Mouse (Mus musculus): ENCODE data around the gene Zfp462. TPM values are rescaled to one million over a fixed set of nuclear protein-coding genes. Genes with fewer than 3 reads are reported as not detected.
"Not testable (repeated sequence)": the region's sequence is repeated elsewhere in the genome, so short reads cannot be mapped to it uniquely, and the experiment has no call there.

Zfp462 gene
- 11.1 and 16.8 TPM in 2 replicates for polyA plus RNA-seq (2014; fragmentation: Nextera tagmentation; extraction: Ambion mirVana)

GRCm38 (mm10) chr4:54944921-54945430 lies at the start of gene Zfp462:
Gene Zfp462, plus strand, starts transcription at chr4:54945048.
- H3K4me3 ChIP-seq (ENCODE audit: low read depth, low read length): peak within 1 kb of the TSS; percentile 59
- no peaks in the 10 kb centered on the region for H3K4me1 ChIP-seq (ENCODE audit: control insufficient read depth, insufficient read depth, low read length)
- no peaks in the 10 kb centered on the region for H3K36me3 ChIP-seq (ENCODE audit: control insufficient read depth, insufficient read depth, low read length)
- H3K9me3 ChIP-seq (ENCODE audit: control insufficient read depth, low read length): no peaks in the 10 kb centered on the region
- H3K9ac ChIP-seq (replicated peaks; ENCODE audit: low read depth, low read length): peak within 1 kb of the TSS; percentile 93
- peak within 1 kb of the TSS; percentile 89 for H3K4me2 ChIP-seq (ENCODE audit: low read depth, low read length)
- H3K27ac ChIP-seq (ENCODE audit: low read depth, low read length): peak within 1 kb of the TSS; percentile 96
- peak; percentile 52 for ATAC-seq (ENCODE audit: low read depth)
- H3K27me3 ChIP-seq (ENCODE audit: control insufficient read depth, insufficient read depth, low read length): no peaks in the 10 kb centered on the region
- WGBS: under 1% methylated on average over 43 of the region's 43 CpGs

DNA sequence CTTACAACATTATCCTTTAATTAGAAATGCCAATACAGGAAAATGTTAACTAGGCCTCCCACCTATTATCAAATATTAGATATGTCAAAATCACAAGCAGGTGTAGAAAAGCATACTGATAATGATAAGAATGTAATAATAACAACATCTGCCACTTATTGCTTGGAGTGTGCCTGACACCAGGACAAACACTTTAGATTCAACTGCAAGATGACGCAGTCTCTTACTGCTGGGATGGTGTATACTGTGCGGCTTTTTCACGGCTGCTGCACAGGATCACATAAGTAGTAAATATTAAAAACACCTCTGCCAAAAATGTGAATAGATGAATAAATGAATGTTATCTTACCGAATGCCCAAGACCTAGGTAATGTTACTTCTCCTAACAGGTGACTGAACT lies 48.8 kb upstream of the Zfp462 start:
- WGBS: 80% methylated on average over 4 of the region's 4 CpGs
- H3K4me1 ChIP-seq (ENCODE audit: control insufficient read depth, insufficient read depth, low read length): no peaks in the 10 kb centered on the region
- H3K27ac ChIP-seq (ENCODE audit: low read depth, low read length): no peak overlapping the region

GRCm38 (mm10) chr4:54904641-54905040 lies 40.2 kb upstream of the Zfp462 start:
- H3K27ac ChIP-seq (ENCODE audit: low read depth, low read length): no peak overlapping the region
- H3K36me3 ChIP-seq (ENCODE audit: control insufficient read depth, insufficient read depth, low read length): no peaks in the 10 kb centered on the region
- H3K9me3 ChIP-seq (ENCODE audit: control insufficient read depth, low read length): no peaks in the 10 kb centered on the region
- no peak for ATAC-seq (ENCODE audit: low read depth)
- no peak overlapping the region for H3K4me3 ChIP-seq (ENCODE audit: low read depth, low read length)
- 75% methylated on average over 8 of the region's 8 CpGs for WGBS
- H3K27me3 ChIP-seq (ENCODE audit: control insufficient read depth, insufficient read depth, low read length): no peaks in the 10 kb centered on the region
- H3K4me2 ChIP-seq (ENCODE audit: low read depth, low read length): no peak overlapping the region
- no peaks in the 10 kb centered on the region for H3K4me1 ChIP-seq (ENCODE audit: control insufficient read depth, insufficient read depth, low read length)
- no peak overlapping the region for H3K9ac ChIP-seq (replicated peaks; ENCODE audit: low read depth, low read length)

More for the DNA sequence above, 48.8 kb upstream of the Zfp462 start:
- no peak overlapping the region for H3K4me3 ChIP-seq (ENCODE audit: low read depth, low read length)
- H3K36me3 ChIP-seq (ENCODE audit: control insufficient read depth, insufficient read depth, low read length): no peaks in the 10 kb centered on the region
- H3K9me3 ChIP-seq (ENCODE audit: control insufficient read depth, low read length): no peaks in the 10 kb centered on the region
- no peak overlapping the region for H3K9ac ChIP-seq (replicated peaks; ENCODE audit: low read depth, low read length)
- H3K27me3 ChIP-seq (ENCODE audit: control insufficient read depth, insufficient read depth, low read length): no peaks in the 10 kb centered on the region
- no peak overlapping the region for H3K4me2 ChIP-seq (ENCODE audit: low read depth, low read length)
- ATAC-seq (ENCODE audit: low read depth): no peak

DNA sequence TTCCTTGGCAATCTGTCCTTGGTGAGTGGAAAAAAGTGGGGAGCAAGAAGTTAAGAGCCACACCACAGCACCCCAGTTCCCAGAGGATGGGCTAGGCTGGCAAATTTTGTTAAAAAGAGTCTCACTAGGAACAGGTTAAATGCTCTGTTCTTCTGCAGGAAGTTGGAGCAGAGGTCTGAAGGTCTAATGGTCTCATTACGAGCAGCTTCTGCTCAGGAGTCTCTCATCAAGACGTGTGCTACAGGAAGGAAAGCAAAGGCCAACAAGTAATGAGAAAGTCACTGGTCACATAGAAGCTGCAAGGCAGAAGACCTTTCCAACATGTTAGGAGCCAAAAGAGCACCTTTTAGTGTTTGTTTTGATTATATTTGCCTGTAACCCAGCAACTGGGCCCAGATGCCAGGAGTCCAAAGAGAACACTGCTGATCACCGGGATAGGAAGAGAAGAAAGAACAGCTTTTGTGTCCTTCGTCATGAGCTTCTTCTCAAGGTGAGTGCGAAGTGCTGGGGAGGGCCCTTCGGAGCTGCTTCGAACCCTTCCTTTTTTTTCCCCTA lies 39.4 kb upstream of the Zfp462 start:
- ATAC-seq (ENCODE audit: low read depth): no peak
- H3K4me2 ChIP-seq (ENCODE audit: low read depth, low read length): no peak overlapping the region

GRCm38 (mm10) chr4:54910300-54910699 lies 34.5 kb upstream of the Zfp462 start:
- Histone ChIP-seq H3K36me3 (ENCODE audit: control insufficient read depth, insufficient read depth, low read length) (no peaks in the 10 kb centered on the region), H3K4me2 (ENCODE audit: low read depth, low read length) (no peak overlapping the region), H3K27me3 (ENCODE audit: control insufficient read depth, insufficient read depth, low read length) (no peaks in the 10 kb centered on the region), H3K9ac (replicated peaks; ENCODE audit: low read depth, low read length) (no peak overlapping the region), H3K4me1 (ENCODE audit: control insufficient read depth, insufficient read depth, low read length) (no peaks in the 10 kb centered on the region), H3K27ac (ENCODE audit: low read depth, low read length) (no peak overlapping the region), H3K9me3 (ENCODE audit: control insufficient read depth, low read length) (no peaks in the 10 kb centered on the region), H3K4me3 (ENCODE audit: low read depth, low read length) (no peak overlapping the region)
- no peak for ATAC-seq (ENCODE audit: low read depth)
- WGBS: 90% methylated on average over 3 of the region's 3 CpGs

More for the DNA sequence above, 39.4 kb upstream of the Zfp462 start:
- Histone ChIP-seq H3K4me3 (ENCODE audit: low read depth, low read length) (no peak overlapping the region), H3K4me1 (ENCODE audit: control insufficient read depth, insufficient read depth, low read length) (no peaks in the 10 kb centered on the region), H3K36me3 (ENCODE audit: control insufficient read depth, insufficient read depth, low read length) (no peaks in the 10 kb centered on the region), H3K27me3 (ENCODE audit: control insufficient read depth, insufficient read depth, low read length) (no peaks in the 10 kb centered on the region), H3K9me3 (ENCODE audit: control insufficient read depth, low read length) (no peaks in the 10 kb centered on the region), H3K9ac (replicated peaks; ENCODE audit: low read depth, low read length) (no peak overlapping the region), H3K27ac (ENCODE audit: low read depth, low read length) (no peak overlapping the region)
- WGBS: 89% methylated on average over 7 of the region's 7 CpGs

GRCm38 (mm10) chr4:54918276-54918675 lies 26.6 kb upstream of the Zfp462 start:
- ATAC-seq (ENCODE audit: low read depth): no peak
- no peak overlapping the region for H3K4me2 ChIP-seq (ENCODE audit: low read depth, low read length)
- H3K4me3 ChIP-seq (ENCODE audit: low read depth, low read length): no peak overlapping the region
- WGBS: 89% methylated on average over 3 of the region's 3 CpGs
- H3K27me3 ChIP-seq (ENCODE audit: control insufficient read depth, insufficient read depth, low read length): no peaks in the 10 kb centered on the region
- H3K9me3 ChIP-seq (ENCODE audit: control insufficient read depth, low read length): no peaks in the 10 kb centered on the region
- H3K4me1 ChIP-seq (ENCODE audit: control insufficient read depth, insufficient read depth, low read length): no peaks in the 10 kb centered on the region
- H3K36me3 ChIP-seq (ENCODE audit: control insufficient read depth, insufficient read depth, low read length): no peaks in the 10 kb centered on the region
- H3K27ac ChIP-seq (ENCODE audit: low read depth, low read length): no peak overlapping the region
- H3K9ac ChIP-seq (replicated peaks; ENCODE audit: low read depth, low read length): no peak overlapping the region

GRCm38 (mm10) chr4:54923386-54923785 lies 21.5 kb upstream of the Zfp462 start:
- Histone ChIP-seq H3K4me3 (ENCODE audit: low read depth, low read length) (no peak overlapping the region), H3K27me3 (ENCODE audit: control insufficient read depth, insufficient read depth, low read length) (no peaks in the 10 kb centered on the region), H3K36me3 (ENCODE audit: control insufficient read depth, insufficient read depth, low read length) (no peaks in the 10 kb centered on the region), H3K9ac (replicated peaks; ENCODE audit: low read depth, low read length) (no peak overlapping the region), H3K4me1 (ENCODE audit: control insufficient read depth, insufficient read depth, low read length) (no peaks in the 10 kb centered on the region), H3K9me3 (ENCODE audit: control insufficient read depth, low read length) (no peaks in the 10 kb centered on the region), H3K27ac (ENCODE audit: low read depth, low read length) (no peak overlapping the region), H3K4me2 (ENCODE audit: low read depth, low read length) (no peak overlapping the region)
- WGBS: 96% methylated on average over 2 of the region's 2 CpGs
- ATAC-seq (ENCODE audit: low read depth): no peak

DNA sequence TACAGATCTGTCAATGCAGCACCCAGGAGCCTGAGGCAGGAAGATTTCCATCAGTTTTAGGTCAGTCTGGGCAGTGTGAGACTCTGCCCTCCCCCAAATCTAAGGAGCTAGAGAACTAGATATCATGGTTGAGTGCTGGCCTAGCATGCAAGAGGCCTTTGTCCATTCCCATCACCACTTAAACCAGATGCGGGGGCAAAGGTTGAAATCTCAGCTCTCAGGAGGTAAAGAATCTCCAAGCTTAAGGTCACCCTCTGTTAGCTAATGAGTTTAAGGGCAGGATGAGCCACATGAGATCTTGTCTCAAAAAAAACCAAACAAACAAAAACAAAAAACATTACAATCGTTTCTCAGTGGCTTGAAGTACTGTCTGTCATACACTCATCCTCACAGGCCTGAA lies 20.5 kb upstream of the Zfp462 start:
- ATAC-seq (ENCODE audit: low read depth): no peak
- no peak overlapping the region for H3K4me3 ChIP-seq (ENCODE audit: low read depth, low read length)
- no peaks in the 10 kb centered on the region for H3K4me1 ChIP-seq (ENCODE audit: control insufficient read depth, insufficient read depth, low read length)
- no peaks in the 10 kb centered on the region for H3K36me3 ChIP-seq (ENCODE audit: control insufficient read depth, insufficient read depth, low read length)
- no peaks in the 10 kb centered on the region for H3K27me3 ChIP-seq (ENCODE audit: control insufficient read depth, insufficient read depth, low read length)
- no peak overlapping the region for H3K4me2 ChIP-seq (ENCODE audit: low read depth, low read length)
- H3K9ac ChIP-seq (replicated peaks; ENCODE audit: low read depth, low read length): no peak overlapping the region
- no peak overlapping the region for H3K27ac ChIP-seq (ENCODE audit: low read depth, low read length)
- H3K9me3 ChIP-seq (ENCODE audit: control insufficient read depth, low read length): no peaks in the 10 kb centered on the region
- WGBS: 92% methylated on average over 2 of the region's 2 CpGs

GRCm38 (mm10) chr4:54926456-54926855 lies 18.4 kb upstream of the Zfp462 start:
- not testable (repeated sequence) for H3K4me3 ChIP-seq (ENCODE audit: low read depth, low read length); H3K9ac ChIP-seq (replicated peaks; ENCODE audit: low read depth, low read length); H3K9me3 ChIP-seq (ENCODE audit: control insufficient read depth, low read length); H3K4me2 ChIP-seq (ENCODE audit: low read depth, low read length); H3K27ac ChIP-seq (ENCODE audit: low read depth, low read length); H3K27me3 ChIP-seq (ENCODE audit: control insufficient read depth, insufficient read depth, low read length); H3K4me1 ChIP-seq (ENCODE audit: control insufficient read depth, insufficient read depth, low read length); ATAC-seq (ENCODE audit: low read depth); H3K36me3 ChIP-seq (ENCODE audit: control insufficient read depth, insufficient read depth, low read length)
- WGBS: 86% methylated on average over 5 of the region's 5 CpGs
